7 mouse cellular contexts compared by ENCODE assay signal in genomic region chr9:69125011-69125786, GRCm38 (mm10).
DNase-seq lines count a peak whose midpoint lies in the region; ATAC-seq lines count a peak whose summit lies in the region.

No protein-coding gene starts in this region.

- H3K36me3 ChIP-seq in hindbrain, embryonic 16.5 days (ENCODE audit: control insufficient read depth, insufficient read depth, low read length), result no peaks in the 10 kb centered on the region

- H3K27ac ChIP-seq in hindbrain, embryonic 16.5 days (ENCODE audit: low read depth, low read length), result no peak overlapping the region

- 11% methylated on average over 22 of the region's 22 CpGs for WGBS in hindbrain, embryonic 16.5 days

- H3K4me3 ChIP-seq in hindbrain, embryonic 16.5 days (ENCODE audit: low read length), result peak overlapping the region; percentile 25

- H3K27me3 ChIP-seq in hindbrain, embryonic 16.5 days (replicated peaks; ENCODE audit: control insufficient read depth, insufficient read depth, low read length), result no peaks in the 10 kb centered on the region

- peak; percentile 80 to 92 for DNase-seq in adrenal gland, adult (ENCODE audit: inconsistent age in 2 of 2, low spot score in 1 of 2)
- peak; percentile 52 to 60 for DNase-seq in cerebellum, postnatal 14 days
- DNase-seq in gastrocnemius, adult 8-10 months (ENCODE audit: low spot score in 2 of 2), result peak; percentile 38 to 44
- DNase-seq in left cerebral cortex, adult 18-20 months (ENCODE audit: low spot score in 2 of 2), result peak; percentile 32 to 39
- peak; percentile 43 for DNase-seq in lung, postnatal 4 days
- DNase-seq in right cerebral cortex, postnatal 14 days, result peak; percentile 23

- H3K9ac ChIP-seq in hindbrain, embryonic 16.5 days (ENCODE audit: low read depth, low read length), result 0 out of 2 replicates have a peak overlapping the region, but pooled peaks have one; percentile 35

- no peak for ATAC-seq in hindbrain, embryonic 16.5 days

- peak overlapping the region; percentile 58 for H3K4me2 ChIP-seq in hindbrain, embryonic 16.5 days (ENCODE audit: low read length)

- no peaks in the 10 kb centered on the region for H3K9me3 ChIP-seq in hindbrain, embryonic 16.5 days (ENCODE audit: control insufficient read depth, low read length)

- peaks cover 4% of the 10 kb centered on the region for H3K4me1 ChIP-seq in hindbrain, embryonic 16.5 days (ENCODE audit: control insufficient read depth, insufficient read depth, low read depth, low read length)

Comparison
In these comparisons a context has a peak if more than half of its experiments do, and no peak if none do; other contexts are left out.
1. DNase-seq: peak in every context shown above with its lines; median percentile 86 in adrenal gland, adult; 56 in cerebellum, postnatal 14 days; 43 in lung, postnatal 4 days; 41 in gastrocnemius, adult 8-10 months; 36 in left cerebral cortex, adult 18-20 months; 23 in right cerebral cortex, postnatal 14 days.